Mouse (Mus musculus) erythroblast, embryonic 14.5 days (primary cell): ENCODE data around the gene Ercc6l. TPM values are rescaled to one million over a fixed set of nuclear protein-coding genes. Genes with fewer than 3 reads are reported as not detected.
"Not testable (repeated sequence)": the region's sequence is repeated elsewhere in the genome, so short reads cannot be mapped to it uniquely, and the experiment has no call there.

Source experiments
- H3K27me3 ChIP-seq: 2 replicates; pipeline ENCODE4 v1.6.1; 2012; ENCODE audit warnings: inconsistent platforms; ENCODE audit not compliant: control insufficient read depth
- H3K36me3 ChIP-seq: 2 replicates; pipeline ENCODE4 v1.6.1; 2012; ENCODE audit warnings: mild to moderate bottlenecking, inconsistent platforms; ENCODE audit not compliant: control insufficient read depth
- H3K4me1 ChIP-seq: 2 replicates; pipeline ENCODE4 v1.6.1; 2012; ENCODE audit warnings: inconsistent platforms; ENCODE audit not compliant: control insufficient read depth
- H3K4me3 ChIP-seq: replicated peaks from 2 replicates; pipeline ENCODE3; 2012; ENCODE audit warnings: moderate library complexity, mild to moderate bottlenecking, inconsistent platforms
- H3K9me3 ChIP-seq: 2 replicates; pipeline ENCODE4 v1.6.1; 2012; ENCODE audit warnings: low read length, inconsistent platforms, mixed read lengths; ENCODE audit not compliant: control insufficient read depth
- GATA1 ChIP-seq: IDR thresholded peaks from 2 replicates; pipeline ENCODE4 v1.6.1; 2012; ENCODE audit warnings: low read length, inconsistent platforms, mixed read lengths
- TAL1 ChIP-seq: IDR thresholded peaks from 3 replicates; pipeline ENCODE4 v1.6.1; 2012; ENCODE audit warnings: low read length, inconsistent platforms, mixed read lengths
- polyA plus RNA-seq: library from polyadenylated mRNA; stranded (reverse); fragments of >175 nt; gene quantifications from 2 replicates; pipeline ENCODE4 v1.2.3, GENCODE M21; 2012

The Ercc6l gene
- polyA plus RNA-seq, 1 experiment: 0.20 TPM

DNA sequence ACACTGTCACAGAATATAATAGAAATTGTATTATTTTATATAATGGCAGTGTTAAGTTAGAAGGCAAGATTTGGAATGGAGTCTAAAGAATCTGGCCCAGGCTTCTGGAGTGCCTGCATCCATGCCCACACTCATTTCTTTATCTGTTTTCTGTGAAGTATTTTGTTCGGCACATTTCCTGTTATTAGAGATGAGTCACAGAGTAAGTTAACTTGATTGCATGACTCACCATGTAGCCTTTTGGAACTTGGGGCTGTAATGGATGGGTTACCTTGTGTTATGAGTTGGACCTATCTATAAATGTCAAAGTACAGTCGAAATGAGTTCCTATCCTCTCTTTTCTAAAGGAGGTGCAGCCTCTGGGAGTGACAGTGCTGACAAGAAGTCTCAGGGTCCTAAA, 35.6 kb downstream of the Ercc6l start:
- Histone ChIP-seq H3K4me1 (peaks cover 16% of the 10 kb centered on the region), H3K4me3 (no peak overlapping the region), H3K9me3 (0 out of 2 replicates have a peak, but pooled peaks cover 2% of the 10 kb centered on the region), H3K27me3 (peaks cover 3% of the 10 kb centered on the region; the same call in 1 of the 2 replicates), H3K36me3 (peaks cover 39% of the 10 kb centered on the region)
- TF ChIP-seq GATA1: no peak
- TF ChIP-seq TAL1: no peak

DNA sequence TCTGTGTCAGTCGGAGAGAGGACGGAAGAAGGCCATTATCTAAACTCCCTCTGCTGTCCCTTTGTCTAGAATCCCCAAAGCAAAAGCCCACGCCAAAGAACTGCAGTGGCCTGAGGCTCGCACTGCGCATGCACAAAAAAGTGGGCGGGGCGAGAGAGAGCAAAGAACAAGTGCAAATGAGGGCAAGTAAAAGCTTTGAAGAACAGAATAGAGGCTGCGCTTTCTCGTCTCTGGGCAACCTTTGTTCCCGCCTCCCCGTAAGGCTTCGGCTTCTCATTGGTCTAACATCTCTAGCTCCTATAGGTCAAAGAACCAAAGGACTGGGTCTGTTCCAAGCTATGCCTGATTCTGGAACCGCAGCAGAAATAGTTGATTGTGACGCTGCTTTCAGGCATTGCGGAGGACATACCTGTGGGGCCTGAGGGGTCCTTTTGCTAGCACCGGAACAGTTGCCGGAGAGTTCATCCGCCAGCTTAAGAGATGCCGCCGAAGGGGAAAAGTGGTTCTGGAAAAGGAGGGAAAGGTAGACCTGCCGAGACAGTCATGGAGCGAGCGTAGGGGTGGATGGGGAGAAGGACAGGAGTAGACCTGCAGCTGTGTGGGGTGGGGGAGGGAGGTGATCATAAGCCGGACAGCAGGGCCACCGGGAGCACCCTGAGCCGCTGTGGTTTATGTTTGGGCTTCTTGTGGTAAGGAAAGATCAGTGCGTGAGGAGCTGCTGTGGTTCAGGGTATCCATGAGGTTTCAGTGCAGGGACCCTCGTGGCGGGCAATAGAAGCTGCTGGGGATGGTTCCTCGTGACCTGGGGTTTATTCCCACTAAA, 37.6 kb downstream of the Ercc6l start, which contains the start of gene Pin4:
Pin4 (plus strand) TSS at position 406 of the 823 bp plus-strand sequence.
- no peaks in the 10 kb centered on the region for H3K9me3 ChIP-seq

DNA sequence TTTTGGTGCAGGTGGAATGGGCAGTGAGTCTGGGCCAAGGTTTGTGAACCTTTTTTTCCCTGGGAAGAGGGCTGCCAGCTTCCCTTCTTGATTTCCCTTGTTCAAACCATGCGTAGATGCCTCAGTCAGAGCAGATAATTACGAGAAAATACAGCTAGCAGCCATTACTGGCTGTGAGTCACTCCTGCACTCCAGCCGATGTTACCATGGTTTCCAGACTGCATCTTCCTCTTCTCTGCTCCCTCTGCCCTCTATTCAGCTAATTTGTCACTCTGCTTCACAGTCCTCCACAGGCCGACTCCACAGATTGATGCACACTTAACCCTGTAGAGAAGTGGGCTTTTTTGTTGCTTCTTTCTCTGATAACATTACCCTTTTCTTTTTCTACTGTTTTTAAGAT, 41.2 kb downstream of the Ercc6l start:
- no peaks in the 10 kb centered on the region for H3K9me3 ChIP-seq
- no peak for TF ChIP-seq GATA1
- no peak for TF ChIP-seq TAL1
- no peaks in the 10 kb centered on the region; the same call in 1 of the 2 replicates for H3K36me3 ChIP-seq
- H3K4me1 ChIP-seq: peaks cover 13% of the 10 kb centered on the region
- no peak overlapping the region for H3K4me3 ChIP-seq
- H3K27me3 ChIP-seq: peaks cover 22% of the 10 kb centered on the region

More for the DNA sequence above, 37.6 kb downstream of the Ercc6l start, which contains the start of gene Pin4:
- no peak for TF ChIP-seq TAL1
- TF ChIP-seq GATA1: no peak
- Histone ChIP-seq H3K27me3 (peaks cover 9% of the 10 kb centered on the region), H3K36me3 (peaks cover 21% of the 10 kb centered on the region), H3K4me1 (peaks cover 16% of the 10 kb centered on the region), H3K4me3 (peak within 1 kb of the TSS; percentile 95)

DNA sequence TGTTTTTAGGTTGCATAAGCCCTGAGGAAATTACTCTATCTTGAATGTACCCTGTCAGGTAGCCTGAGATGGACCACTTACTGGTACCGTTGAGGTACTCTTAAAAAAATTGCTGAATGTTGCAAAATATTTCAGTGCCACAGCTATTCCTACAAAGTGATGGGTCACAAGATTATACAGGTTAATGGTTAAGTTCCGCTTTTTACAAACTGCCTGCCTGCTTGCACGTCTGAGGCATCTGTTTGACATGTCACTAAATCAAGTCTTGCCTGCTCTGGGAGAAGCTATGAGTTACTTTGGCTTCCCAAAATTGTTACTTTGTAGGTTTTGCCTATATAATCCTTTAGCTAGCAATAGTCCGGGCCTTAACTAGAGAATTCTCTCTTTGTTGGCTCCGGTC, 47.5 kb downstream of the Ercc6l start:
- not testable (repeated sequence) for H3K36me3 ChIP-seq, H3K9me3 ChIP-seq, H3K4me3 ChIP-seq, H3K4me1 ChIP-seq
- H3K27me3 ChIP-seq: peaks cover 27% of the 10 kb centered on the region

DNA sequence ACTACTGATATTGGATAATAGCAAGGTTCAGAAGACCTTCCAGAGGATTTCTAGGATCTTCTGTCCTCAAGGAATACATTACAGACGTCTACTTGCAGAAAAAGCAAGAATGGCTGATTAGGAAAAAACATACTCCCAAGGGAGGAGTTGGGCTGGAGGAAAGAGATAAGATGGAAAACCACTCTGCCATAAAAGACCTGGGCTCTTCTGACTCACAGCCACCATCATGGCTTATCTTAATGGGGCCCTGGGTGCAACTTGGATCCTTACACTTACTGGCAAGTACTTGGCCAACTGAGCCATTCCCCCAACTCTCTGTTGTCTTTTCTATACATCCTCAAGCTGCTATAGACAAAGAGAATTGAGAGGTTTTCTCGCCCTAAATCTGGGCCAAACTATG, 53.1 kb downstream of the Ercc6l start:
- H3K4me1 ChIP-seq: peaks cover 27% of the 10 kb centered on the region
- not testable (repeated sequence) for H3K36me3 ChIP-seq, H3K27me3 ChIP-seq, H3K9me3 ChIP-seq, H3K4me3 ChIP-seq

DNA sequence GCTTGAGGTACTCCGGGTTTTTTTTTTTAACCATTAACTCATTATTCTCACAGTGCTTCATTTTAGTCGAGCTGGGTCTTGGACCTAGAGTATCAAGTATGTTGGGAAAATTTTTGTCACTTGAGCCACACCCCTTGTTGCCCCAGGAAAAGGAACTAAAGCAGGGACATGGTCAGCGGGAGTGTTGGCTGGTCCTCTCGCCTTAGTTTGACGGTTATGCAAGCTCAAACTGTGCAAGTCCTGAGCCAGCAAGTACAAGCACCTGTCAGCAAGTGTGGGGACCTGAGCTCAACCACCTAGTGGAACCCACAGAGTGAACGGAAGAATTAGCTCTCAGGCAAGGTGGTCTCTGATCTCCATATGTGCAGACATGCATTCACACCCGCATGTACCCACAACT, 55.0 kb downstream of the Ercc6l start:
- Histone ChIP-seq H3K4me1 (peaks cover 27% of the 10 kb centered on the region), H3K27me3 (0 out of 2 replicates have a peak, but pooled peaks cover 4% of the 10 kb centered on the region), H3K36me3 (no peaks in the 10 kb centered on the region), H3K4me3 (no peak overlapping the region), H3K9me3 (no peaks in the 10 kb centered on the region)
- TF ChIP-seq GATA1: no peak
- TF ChIP-seq TAL1: no peak

DNA sequence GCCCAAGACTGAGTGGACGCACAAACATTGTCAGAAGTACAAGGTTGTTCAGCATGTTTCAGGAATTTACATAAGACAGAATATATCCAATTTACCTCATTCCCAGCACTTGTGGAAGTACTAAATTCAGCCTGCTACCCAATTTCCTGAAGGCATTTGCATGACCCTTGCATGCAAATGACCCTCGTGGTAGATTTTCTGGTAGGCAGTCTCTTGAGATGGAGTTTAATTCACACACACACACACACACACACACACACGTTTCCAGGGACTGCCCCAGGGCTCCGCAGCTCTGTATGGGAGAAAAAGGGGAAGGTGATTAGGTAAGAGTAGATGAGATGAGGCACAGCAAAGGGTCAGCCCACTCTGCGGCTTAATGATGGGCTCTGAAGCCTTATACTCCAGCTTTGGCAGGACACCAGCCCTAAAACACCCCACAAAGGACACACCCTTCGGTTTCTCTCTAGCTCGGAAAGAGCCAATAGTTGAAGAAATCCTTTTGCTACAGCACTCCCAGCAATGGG, 62.4 kb downstream of the Ercc6l start:
- Histone ChIP-seq H3K27me3 (peaks cover 22% of the 10 kb centered on the region), H3K36me3 (no peaks in the 10 kb centered on the region), H3K4me3 (no peak overlapping the region), H3K9me3 (no peaks in the 10 kb centered on the region), H3K4me1 (no peaks in the 10 kb centered on the region)
- TF ChIP-seq GATA1 (no peak), TAL1 (no peak)

Other genes with a start within 250 kb of the Ercc6l start
- gene Rtl5, start 85.8 kb downstream of the Ercc6l start, polyA plus RNA-seq: 0.04 TPM in 1 of 2 replicates, not detected in the other
- gene Pin4, start 37.6 kb downstream of the Ercc6l start, polyA plus RNA-seq: 2.2 and 2.6 TPM in 2 replicates
- gene Rps4x, start 32.3 kb upstream of the Ercc6l start, polyA plus RNA-seq: 13.5 and 14.4 TPM in 2 replicates
- gene Cited1, start 95.1 kb upstream of the Ercc6l start, polyA plus RNA-seq: 0.20 and 0.29 TPM in 2 replicates